Mouse (Mus musculus): ENCODE measurements at regions not wholly inside any gene's neighbourhood (a gene's known extent, or its start where the extent isn't known, plus 50 kb on each side); places are given as distances from the start of the nearest gene placed in this dataset.
A peak's percentile ranks its signal among the peaks of the same experiment; 100 is the strongest.

DNA sequence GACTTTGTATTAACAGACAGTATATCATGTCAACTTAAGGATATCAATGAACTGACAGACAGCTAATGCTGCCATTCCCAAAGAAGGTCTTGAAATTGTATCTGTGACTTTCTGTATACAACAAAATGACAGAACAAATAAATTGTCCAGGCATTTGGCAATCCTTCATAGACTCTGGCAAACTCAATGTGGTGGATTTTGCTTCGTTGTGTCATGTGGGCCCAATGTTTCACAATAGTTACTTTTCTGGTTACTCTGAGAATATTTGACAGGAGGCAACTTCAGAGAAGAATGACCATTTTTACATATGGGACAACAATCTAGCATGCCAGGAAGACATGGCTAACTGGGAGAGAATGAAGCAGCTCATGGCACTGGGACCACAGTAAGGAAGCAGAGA lies 585.9 kb downstream of the Lmo4 start:
- WGBS (ENCODE audit: insufficient replicate concordance): 49% methylated on average over 1 of the region's 1 CpGs
- TF ChIP-seq CTCF (IDR thresholded peaks at IDR 0.05; ENCODE audit: low read depth) (no peak), EP300 (IDR thresholded peaks at IDR 0.05; ENCODE audit: low read depth) (no peak)
- DNase-seq (no peak), ATAC-seq (no peak)
- no peak overlapping the region for H3K27ac ChIP-seq (ENCODE audit: low read depth)
- H3K9me3 ChIP-seq (ENCODE audit: low read length): no peaks in the 10 kb centered on the region
- no peak overlapping the region for H3K4me3 ChIP-seq (ENCODE audit: low read depth, low read length)
- no peaks in the 10 kb centered on the region for H3K4me1 ChIP-seq (ENCODE audit: insufficient read depth)
- no peaks in the 10 kb centered on the region for H3K27me3 ChIP-seq (ENCODE audit: insufficient read depth, low read length)
- no peak overlapping the region for H3K9ac ChIP-seq (replicated peaks)
- H3K36me3 ChIP-seq (replicated peaks; ENCODE audit: insufficient read depth, low read length): no peaks in the 10 kb centered on the region
- no peak overlapping the region for H3K4me2 ChIP-seq (ENCODE audit: low read depth, low read length)

DNA sequence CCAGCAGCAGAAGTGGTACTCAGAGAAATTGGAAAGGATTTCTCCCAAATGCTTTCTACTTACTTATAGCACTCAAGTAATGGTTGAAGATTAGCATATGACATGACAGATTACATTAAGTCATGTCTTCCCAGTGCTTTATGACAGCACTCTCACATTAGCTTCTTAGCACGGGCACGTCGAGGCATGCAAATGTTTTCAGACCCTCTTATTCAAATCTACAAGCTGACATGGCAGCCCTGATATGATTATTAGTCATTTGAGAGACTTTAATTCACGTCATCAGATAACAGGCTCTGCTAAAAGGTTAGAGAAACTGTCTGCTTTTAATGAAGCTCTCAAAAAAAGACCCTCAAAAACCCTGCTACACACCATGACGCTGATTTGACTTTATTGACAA lies 590.1 kb downstream of the Lmo4 start:
- ATAC-seq: no peak
- Histone ChIP-seq H3K9me3 (ENCODE audit: low read length) (no peaks in the 10 kb centered on the region), H3K9ac (replicated peaks) (no peak overlapping the region), H3K27ac (ENCODE audit: low read depth) (no peak overlapping the region), H3K4me3 (ENCODE audit: low read depth, low read length) (no peak overlapping the region), H3K27me3 (ENCODE audit: insufficient read depth, low read length) (no peaks in the 10 kb centered on the region), H3K36me3 (replicated peaks; ENCODE audit: insufficient read depth, low read length) (no peaks in the 10 kb centered on the region), H3K4me1 (ENCODE audit: insufficient read depth) (no peaks in the 10 kb centered on the region), H3K4me2 (ENCODE audit: low read depth, low read length) (no peak overlapping the region)
- no peak for TF ChIP-seq CTCF (IDR thresholded peaks at IDR 0.05; ENCODE audit: low read depth)
- no peak for TF ChIP-seq EP300 (IDR thresholded peaks at IDR 0.05; ENCODE audit: low read depth)
- 75% methylated on average over 5 of the region's 5 CpGs for WGBS (ENCODE audit: insufficient replicate concordance)
- DNase-seq: no peak

DNA sequence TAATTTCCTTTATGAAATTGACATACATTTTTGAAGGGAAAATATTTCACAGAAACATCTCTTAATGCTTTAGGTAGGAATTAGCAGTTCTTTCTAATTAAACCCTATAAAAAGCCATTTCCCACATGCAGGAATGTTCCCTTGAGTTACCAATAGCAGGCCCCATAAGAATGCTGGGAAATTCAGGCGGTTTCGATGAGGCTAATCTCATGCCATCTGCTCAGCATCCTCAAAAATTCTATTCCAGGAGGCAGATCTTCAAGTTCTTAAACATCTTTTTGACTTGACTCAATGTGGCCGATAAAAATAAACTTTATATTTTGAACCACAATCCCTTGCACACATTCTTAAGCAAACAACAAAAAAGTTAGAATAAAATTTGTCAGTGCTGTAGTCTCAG lies 591.0 kb downstream of the Lmo4 start:
- TF ChIP-seq EP300 (IDR thresholded peaks at IDR 0.05; ENCODE audit: low read depth): no peak
- TF ChIP-seq CTCF (IDR thresholded peaks at IDR 0.05; ENCODE audit: low read depth): no peak
- Histone ChIP-seq H3K27me3 (ENCODE audit: insufficient read depth, low read length) (no peaks in the 10 kb centered on the region), H3K9ac (replicated peaks) (no peak overlapping the region), H3K4me2 (ENCODE audit: low read depth, low read length) (no peak overlapping the region), H3K27ac (ENCODE audit: low read depth) (no peak overlapping the region), H3K36me3 (replicated peaks; ENCODE audit: insufficient read depth, low read length) (no peaks in the 10 kb centered on the region), H3K9me3 (ENCODE audit: low read length) (no peaks in the 10 kb centered on the region), H3K4me1 (ENCODE audit: insufficient read depth) (no peaks in the 10 kb centered on the region), H3K4me3 (ENCODE audit: low read depth, low read length) (no peak overlapping the region)
- DNase-seq (no peak), ATAC-seq (no peak)
- 87% methylated on average over 3 of the region's 3 CpGs for WGBS (ENCODE audit: insufficient replicate concordance)

DNA sequence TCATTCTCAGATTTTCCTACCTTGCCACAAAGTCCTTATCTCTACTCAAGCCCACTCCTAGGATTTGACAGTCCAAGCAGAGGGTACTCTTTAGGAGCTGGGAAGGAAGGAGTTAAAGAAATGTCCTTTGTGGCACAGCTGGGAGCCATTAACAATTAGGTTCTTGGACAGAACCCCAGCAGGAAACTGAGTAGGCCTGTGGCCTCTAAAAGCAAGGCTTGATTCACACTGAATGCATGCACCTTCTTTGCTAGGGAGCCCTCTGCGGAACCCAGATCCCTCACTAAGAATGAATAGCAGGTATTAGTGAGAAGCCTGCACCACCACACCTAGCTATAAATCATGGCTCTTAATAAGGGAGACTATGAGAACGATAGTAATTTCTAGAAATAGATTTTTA lies 595.3 kb downstream of the Lmo4 start:
- WGBS (ENCODE audit: insufficient replicate concordance): 71% methylated on average over 2 of the region's 2 CpGs
- Histone ChIP-seq H3K4me2 (ENCODE audit: low read depth, low read length) (no peak overlapping the region), H3K9me3 (ENCODE audit: low read length) (no peaks in the 10 kb centered on the region), H3K27me3 (ENCODE audit: insufficient read depth, low read length) (no peaks in the 10 kb centered on the region), H3K4me3 (ENCODE audit: low read depth, low read length) (no peak overlapping the region), H3K36me3 (replicated peaks; ENCODE audit: insufficient read depth, low read length) (no peaks in the 10 kb centered on the region), H3K27ac (ENCODE audit: low read depth) (no peak overlapping the region), H3K4me1 (ENCODE audit: insufficient read depth) (no peaks in the 10 kb centered on the region), H3K9ac (replicated peaks) (no peak overlapping the region)
- no peak for ATAC-seq
- no peak for DNase-seq
- TF ChIP-seq CTCF (IDR thresholded peaks at IDR 0.05; ENCODE audit: low read depth) (no peak), EP300 (IDR thresholded peaks at IDR 0.05; ENCODE audit: low read depth) (no peak)

- Histone ChIP-seq H3K4me1 (ENCODE audit: insufficient read depth) (no peaks in the 10 kb centered on the region), H3K9ac (replicated peaks) (no peak overlapping the region), H3K27me3 (ENCODE audit: insufficient read depth, low read length) (no peaks in the 10 kb centered on the region), H3K9me3 (ENCODE audit: low read length) (no peaks in the 10 kb centered on the region), H3K4me2 (ENCODE audit: low read depth, low read length) (no peak overlapping the region), H3K4me3 (ENCODE audit: low read depth, low read length) (no peak overlapping the region), H3K36me3 (replicated peaks; ENCODE audit: insufficient read depth, low read length) (no peaks in the 10 kb centered on the region), H3K27ac (ENCODE audit: low read depth) (no peak overlapping the region)
- DNase-seq (peak; percentile 46), ATAC-seq (no peak)
- no peak for TF ChIP-seq EP300 (IDR thresholded peaks at IDR 0.05; ENCODE audit: low read depth)
- TF ChIP-seq CTCF (IDR thresholded peaks at IDR 0.05; ENCODE audit: low read depth): peak; percentile 62
- WGBS (ENCODE audit: insufficient replicate concordance): 20% methylated on average over 2 of the region's 2 CpGs
Measured at GRCm38 (mm10) chr3:143599120-143599519, 605.9 kb downstream of the Lmo4 start.

- DNase-seq: no peak
- no peaks in the 10 kb centered on the region for H3K36me3 ChIP-seq (replicated peaks; ENCODE audit: insufficient read depth, low read length)
- ATAC-seq: no peak
- WGBS (ENCODE audit: insufficient replicate concordance): 41% methylated on average over 11 of the region's 11 CpGs
- H3K4me3 ChIP-seq (ENCODE audit: low read depth, low read length): no peak overlapping the region
- H3K9ac ChIP-seq (replicated peaks): no peak overlapping the region
- H3K9me3 ChIP-seq (ENCODE audit: low read length): no peaks in the 10 kb centered on the region
- no peaks in the 10 kb centered on the region for H3K27me3 ChIP-seq (ENCODE audit: insufficient read depth, low read length)
- H3K4me1 ChIP-seq (ENCODE audit: insufficient read depth): no peaks in the 10 kb centered on the region
- TF ChIP-seq CTCF (IDR thresholded peaks at IDR 0.05; ENCODE audit: low read depth) (no peak), EP300 (IDR thresholded peaks at IDR 0.05; ENCODE audit: low read depth) (no peak)
- no peak overlapping the region for H3K27ac ChIP-seq (ENCODE audit: low read depth)
- H3K4me2 ChIP-seq (ENCODE audit: low read depth, low read length): no peak overlapping the region
Measured at GRCm38 (mm10) chr3:143596949-143597593, 607.9 kb downstream of the Lmo4 start.

All from liver, postnatal 0 days (tissue).